Mouse (Mus musculus): ENCODE data around the gene Stx18.
A peak's percentile ranks its signal among the peaks of the same experiment; 100 is the strongest.

Gene Stx18

DNA sequence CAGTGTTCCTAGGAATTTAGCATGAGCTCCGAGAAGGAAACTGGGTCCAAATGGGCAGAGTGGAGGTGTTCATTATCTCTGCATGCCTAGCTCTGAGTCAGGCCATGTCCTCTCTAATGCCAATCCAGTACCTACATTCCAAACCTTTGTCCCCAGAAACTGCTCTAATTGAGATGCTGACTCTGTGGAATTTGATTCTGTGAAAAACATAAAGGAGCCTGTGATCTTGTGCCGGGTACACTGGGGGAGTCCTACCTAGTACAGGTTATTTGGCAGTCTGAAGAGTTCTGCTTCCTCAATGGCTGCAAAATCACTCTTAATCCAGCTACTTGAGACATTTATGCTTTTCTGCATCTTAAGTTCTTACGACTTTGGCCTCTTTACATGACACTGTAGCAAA is 40.0 kb downstream of the Stx18 start:
- DNase-seq (ENCODE audit: low read depth in 2 of 2, low spot score in 2 of 2) = no peak

DNA sequence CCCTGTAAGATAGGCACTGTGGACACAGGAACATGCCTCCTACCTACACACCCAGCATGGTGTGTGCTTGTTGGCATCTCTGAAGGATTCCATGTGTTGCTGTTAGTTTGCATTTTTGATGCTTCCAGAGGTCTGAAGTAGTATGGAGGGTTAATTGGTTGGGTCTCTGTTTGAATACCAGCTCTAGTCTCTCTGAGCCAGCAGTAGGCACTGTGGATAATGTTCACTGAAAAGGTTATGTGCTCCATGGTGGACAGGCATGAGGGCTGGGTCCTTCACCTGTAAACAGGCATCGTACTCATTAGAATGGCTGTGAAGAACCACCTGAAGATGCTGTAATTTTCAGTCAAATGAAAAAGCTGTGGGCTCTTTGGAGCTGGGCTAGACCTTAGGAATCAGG is 41.9 kb downstream of the Stx18 start:
- DNase-seq (ENCODE audit: low read depth in 2 of 2, low spot score in 2 of 2) = no peak

DNA sequence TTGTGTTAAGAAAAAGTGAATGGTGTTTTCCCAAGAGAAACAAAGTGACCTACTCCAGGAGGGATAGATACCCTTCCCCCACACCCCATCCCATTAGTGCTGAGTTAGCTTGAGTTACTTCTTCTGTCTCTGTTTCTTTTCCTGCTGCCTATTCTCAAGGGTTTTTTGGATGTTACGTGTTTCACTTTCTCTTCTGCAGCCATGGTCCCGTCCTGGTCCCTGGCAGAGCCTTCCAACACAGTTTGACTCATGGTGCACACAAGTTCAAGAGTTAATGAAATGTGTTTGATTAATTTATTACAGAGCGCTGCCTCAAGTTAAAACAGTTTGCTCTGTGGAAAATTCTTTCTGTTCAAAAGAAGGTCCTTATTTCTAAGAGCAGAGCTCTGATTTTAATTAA is 44.0 kb downstream of the Stx18 start:
- no peak for DNase-seq (ENCODE audit: low read depth in 2 of 2, low spot score in 2 of 2)

DNA sequence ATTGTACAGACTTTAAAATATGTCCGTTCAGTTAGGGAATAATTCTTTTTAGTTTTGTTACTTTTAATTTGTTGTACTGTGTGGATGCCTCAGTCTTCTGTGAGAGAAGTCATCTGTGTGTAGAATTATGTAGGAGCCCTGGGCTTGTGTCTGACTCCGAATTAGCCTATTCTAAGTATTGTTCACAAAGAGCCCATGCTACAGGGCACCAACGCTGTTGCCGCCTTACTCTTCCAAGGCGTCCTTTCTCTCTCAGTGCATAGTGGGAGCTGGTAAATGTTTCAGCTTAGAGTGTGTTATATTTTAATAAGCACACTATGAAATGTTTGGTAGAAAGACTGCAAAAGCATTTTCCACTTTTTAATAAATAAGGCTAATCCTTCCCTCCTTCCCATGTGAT is 44.8 kb downstream of the Stx18 start:
- no peak for DNase-seq (ENCODE audit: low read depth in 2 of 2, low spot score in 2 of 2)

DNA sequence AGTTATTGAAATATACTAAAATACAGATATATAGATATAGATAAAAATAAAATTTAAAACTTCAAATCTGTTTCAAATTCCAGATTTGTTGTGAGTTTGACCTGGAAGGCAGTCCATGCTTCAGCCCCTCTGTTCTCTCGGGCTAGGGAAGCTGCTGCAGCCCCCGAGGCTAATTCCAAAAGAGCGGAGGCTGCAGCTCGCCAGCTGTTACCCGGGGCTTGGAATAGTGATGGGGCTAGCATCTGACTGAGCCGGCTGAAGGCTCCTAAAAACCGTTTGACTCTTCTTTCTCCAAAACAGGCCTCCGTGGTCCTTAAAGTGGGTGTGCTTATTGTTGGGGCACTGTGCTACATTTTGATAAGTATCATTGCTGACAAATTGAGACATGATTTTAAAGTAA is 46.1 kb downstream of the Stx18 start:
- no peak for DNase-seq (ENCODE audit: low read depth in 2 of 2, low spot score in 2 of 2)

DNA sequence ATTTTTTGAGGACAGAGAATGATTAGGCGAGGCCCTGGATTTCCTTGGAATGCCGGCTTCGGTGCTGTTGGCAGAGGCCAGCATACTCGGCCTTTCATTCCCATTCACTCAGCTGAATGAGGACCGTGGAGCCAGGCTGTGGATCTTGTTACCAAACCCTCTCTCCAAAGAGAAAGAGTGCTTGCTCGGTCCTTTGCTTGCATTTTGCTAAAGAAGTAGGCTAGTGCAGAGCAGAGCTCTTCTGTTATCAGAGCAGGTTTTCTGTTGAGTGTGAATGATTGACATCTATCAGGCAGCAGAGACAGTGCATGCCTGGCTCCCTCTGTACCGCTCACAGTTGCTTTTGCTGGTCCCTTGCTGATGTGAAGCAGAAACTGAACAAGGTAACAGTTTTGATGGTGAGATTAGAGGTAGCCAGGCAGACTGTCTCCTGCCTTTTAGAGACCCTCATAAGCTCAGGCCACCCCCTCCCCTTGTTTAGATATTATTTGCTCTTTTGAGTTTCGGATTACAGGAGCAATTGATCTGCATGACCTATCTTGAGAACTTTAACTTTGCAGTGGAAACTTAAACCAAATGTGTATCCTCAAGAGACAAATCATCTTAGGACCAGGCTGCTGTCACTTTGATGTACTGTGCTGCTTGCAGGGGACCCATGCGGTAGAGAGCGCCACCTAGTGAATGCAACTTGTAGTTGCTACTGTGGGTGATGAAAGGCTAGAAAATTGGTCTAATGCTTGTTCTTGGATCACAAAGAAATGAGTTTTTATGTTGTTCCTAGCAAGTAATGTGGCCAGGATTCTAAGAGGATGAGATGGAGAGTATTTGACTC is 47.2 kb downstream of the Stx18 start:
- DNase-seq (ENCODE audit: low read depth in 2 of 2, low spot score in 2 of 2) = peak; percentile 6 to 14

DNA sequence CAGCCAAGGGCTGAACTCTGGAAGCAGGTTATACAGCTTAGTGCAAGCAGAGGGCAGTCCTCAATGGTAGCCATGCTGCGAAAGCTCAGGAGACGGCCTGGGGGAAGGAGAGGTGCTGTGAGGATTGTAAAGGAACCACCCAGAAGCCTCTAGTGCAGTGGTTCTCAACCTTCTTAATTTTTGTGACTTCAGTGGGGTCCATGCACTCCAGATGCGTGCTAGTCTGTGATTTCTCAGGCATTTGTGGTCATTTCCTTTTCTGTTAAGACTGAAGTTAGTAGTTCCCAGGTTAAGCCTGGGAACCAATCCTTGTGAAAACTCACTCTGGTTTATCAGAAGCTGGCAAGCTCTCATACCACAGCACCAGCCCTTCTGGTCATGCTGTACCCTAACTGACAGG is 51.6 kb downstream of the Stx18 start:
- DNase-seq (ENCODE audit: low read depth in 2 of 2, low spot score in 2 of 2) = no peak

DNA sequence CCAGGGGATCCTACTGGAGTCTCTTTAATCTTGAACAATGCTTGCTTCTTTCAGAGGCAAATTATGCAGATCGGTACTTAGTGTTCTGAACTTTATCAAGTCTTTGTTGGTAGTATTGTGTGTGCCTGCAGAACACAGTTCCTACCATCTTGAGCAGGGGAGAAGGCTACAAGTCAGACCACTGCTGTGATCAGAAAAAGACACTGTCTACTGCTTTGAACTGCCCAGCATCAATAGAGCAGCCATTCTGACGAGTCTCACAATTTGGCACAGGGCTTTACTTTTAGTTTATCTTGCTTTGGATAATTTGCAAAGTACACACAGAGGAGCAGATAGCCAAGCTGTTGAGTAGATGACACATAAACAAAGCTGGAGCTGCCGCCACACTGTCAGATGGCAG is 52.0 kb downstream of the Stx18 start:
- DNase-seq (ENCODE audit: low read depth in 2 of 2, low spot score in 2 of 2) = no peak

DNA sequence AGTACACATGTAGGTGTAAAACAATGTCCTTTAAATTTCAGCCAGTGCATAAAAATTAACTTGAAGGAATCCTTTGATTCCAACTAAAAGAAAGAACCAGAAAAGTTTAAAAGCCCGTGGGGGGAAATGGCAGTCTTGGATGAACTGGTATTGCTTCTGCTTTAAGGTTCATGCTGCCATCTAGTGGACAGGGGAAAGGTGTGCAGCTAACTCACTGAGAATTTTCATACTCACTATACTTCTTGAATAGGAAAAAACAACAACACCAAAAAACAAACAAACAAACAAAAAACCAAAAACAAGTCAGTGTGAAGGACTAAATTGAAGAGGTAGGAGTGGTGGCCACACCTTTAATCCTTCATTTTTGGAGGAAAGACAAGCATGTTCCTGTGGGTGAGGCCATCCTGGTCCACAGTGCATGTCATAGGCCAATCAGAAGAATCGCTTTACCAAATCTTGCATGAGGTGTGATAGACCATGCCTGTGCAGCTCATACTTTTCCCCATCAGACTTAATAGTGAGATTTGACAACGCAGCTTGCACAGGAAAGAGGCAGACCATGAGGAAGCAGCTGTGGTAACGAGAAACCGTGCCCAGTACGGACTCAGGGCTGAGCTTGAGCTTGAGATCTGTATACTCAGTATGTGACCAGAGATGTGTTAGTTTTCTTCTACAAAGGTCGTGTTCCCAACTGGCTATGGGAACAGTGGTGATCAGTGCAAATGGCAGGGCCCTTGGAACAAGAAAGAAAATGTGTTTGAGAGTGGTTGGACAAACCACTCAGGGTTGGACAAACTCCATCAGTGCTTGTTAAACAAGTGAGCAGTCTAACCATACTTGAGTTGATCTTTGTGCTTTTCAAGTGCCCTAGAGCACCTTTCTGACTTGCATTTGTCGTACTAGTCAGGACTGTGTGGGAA is 52.8 kb downstream of the Stx18 start:
- DNase-seq (ENCODE audit: low read depth in 2 of 2, low spot score in 2 of 2) = peak; percentile 9 to 37

DNA sequence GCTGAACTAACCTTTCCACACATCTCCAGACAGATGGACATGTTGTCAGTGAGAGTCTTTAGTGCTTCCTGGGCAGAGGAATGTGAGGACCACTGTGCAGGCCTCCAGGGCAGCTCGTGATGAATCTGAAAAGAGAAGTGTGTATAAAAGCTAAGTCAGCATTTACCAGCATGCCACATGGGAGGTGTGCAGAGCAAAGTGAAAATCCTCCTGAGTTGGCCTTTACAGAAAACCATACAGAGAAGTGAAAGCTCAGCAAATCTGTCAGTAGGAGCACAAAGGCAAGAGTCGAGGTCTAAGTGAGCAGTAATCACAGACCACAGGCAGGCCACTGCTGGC is 53.4 kb downstream of the Stx18 start:
- no peak for DNase-seq (ENCODE audit: low read depth in 2 of 2, low spot score in 2 of 2)

DNA sequence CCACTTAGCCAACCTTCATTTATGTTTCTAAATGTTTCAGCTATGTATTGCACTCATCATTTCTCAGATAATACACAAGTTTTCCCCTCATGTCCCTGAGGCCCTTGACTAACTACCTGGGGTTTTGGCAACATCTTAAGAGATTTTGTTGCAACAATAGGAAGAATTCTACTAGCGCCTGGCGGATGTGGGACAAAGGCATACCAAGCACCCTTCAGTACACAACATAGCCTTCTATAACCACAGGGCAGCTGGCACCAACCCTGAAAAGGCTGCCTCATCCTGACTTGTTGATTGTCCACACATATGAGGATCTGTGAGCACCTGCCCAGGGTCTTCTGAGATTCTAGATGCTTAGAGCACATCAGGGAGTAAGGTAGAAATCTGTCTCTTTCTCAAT is 55.8 kb downstream of the Stx18 start:
- no peak for DNase-seq (ENCODE audit: low read depth in 2 of 2, low spot score in 2 of 2)

DNA sequence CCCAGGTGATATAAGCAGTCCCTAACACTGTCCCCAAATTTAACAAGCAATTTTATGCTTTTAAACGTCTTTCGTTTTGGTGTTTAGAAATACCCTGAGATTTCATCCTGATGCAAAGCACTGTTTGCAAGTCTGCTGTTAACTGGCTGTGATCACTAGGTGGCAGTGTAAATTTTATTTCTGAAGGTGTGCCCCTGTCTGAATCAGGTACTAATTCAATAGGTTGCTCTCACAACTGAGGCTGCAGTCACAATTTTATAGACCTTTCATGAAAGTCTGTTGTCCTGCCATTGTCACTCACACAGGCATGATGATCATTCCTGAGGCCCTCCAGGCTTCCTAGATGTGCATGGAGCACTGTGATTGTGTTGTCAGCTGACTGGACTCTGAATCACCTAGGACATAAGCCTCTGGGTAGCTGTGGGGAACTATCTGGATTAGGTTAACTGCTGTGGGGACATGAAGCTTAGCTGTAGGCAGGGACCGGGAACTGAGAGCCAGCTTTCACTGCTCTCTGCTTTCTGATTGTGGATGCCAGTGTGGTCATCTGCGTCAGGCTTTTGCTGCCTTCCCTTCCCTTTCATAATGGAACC is 59.1 kb downstream of the Stx18 start:
- no peak for DNase-seq (ENCODE audit: low read depth in 2 of 2, low spot score in 2 of 2)

DNA sequence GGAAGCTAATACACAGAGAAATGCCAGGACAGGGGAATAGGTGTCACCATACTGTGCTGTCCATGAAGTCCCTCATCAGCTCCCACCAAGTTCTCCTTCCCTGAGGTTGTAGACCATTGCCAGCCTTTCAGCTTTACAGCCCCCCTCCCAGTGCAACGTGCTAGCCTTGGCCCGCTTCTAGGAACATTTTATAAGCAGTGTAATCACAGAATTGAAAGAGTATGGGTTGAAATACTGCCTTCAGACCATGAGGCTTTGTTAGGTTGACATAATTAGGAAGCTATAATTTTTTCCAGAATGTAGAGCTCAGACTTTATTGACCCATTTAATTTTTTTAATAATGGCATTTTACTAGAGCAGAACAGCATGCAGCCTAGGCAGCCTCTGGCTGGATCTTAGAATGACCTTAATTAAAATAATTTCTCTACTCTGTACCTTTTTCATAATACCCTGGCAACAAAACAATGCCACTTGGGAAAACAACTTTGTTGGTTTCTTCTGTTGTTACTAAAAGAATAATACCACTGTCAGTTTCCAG is 60.7 kb downstream of the Stx18 start:
- no peak for DNase-seq (ENCODE audit: low read depth in 2 of 2, low spot score in 2 of 2)

DNA sequence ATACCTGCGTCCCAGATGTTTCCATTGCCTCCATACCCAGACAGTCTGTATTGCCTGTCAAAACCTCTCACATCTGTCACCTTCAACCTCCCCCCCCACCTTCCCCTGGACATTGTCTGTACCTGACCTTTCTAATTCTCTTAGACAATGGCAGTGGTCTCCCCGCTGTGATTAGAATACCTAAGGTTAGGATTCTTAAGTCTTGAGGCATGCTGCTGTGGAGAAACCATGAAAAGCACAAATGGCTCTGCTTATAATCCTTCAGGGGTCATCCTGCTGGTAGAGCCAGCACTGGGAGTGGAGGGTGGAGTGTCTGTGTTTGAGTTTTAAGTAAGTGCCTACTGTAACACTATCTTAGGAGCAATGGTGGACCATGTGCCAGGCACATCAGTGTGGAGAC is 64.4 kb downstream of the Stx18 start:
- DNase-seq (ENCODE audit: low read depth in 2 of 2, low spot score in 2 of 2) = no peak

DNA sequence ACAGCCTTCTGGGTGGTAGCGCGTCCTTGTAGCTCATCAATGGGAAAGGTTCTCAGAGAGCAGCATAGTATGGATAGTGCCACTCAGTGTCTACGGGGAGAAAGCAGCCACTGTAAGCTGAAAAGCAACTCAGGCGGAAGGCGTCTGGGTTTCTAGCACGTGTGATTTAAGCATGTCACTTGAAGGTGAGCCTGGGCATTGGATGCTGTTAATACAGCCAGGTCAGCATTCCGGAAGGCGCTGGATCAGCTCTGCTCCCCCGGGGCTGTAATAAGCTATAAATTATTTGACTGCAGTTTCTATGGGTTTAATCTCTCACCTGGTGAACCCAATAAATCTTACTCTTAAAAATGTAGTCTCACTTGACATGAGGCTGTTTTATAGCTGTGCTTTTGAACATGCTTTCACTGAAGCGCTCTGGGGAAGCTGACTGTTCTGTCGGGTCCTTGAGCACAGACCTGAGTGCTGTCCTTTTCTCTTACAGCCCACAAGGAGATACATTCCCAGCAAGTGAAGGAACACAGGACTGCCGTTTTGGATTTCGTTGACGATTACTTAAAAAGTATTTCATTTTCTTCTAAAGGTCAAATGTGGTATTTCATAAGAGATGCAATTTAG is 67.6 kb downstream of the Stx18 start:
- no peak for DNase-seq (ENCODE audit: low read depth in 2 of 2, low spot score in 2 of 2)

DNA sequence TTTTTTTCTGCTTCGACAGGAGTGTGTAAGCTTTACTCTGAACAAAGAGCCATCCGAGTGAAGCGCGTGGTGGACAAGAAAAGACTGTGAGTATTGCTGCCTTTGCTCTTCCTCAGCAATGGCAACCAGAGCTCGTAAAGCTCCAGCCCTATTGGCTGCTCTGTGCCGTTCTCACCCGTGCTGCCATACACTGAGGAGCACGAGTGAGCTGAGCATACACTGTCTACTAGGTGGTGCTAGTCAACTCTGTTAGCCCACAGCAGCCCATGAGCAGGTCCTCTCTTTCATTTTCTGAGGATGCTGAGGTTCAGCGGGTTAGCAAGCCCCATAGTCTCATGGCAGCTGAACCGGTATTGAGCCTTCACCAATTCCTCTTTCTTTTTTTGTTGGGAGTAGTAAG is 68.3 kb downstream of the Stx18 start:
- DNase-seq (ENCODE audit: low read depth in 2 of 2, low spot score in 2 of 2) = no peak

DNA sequence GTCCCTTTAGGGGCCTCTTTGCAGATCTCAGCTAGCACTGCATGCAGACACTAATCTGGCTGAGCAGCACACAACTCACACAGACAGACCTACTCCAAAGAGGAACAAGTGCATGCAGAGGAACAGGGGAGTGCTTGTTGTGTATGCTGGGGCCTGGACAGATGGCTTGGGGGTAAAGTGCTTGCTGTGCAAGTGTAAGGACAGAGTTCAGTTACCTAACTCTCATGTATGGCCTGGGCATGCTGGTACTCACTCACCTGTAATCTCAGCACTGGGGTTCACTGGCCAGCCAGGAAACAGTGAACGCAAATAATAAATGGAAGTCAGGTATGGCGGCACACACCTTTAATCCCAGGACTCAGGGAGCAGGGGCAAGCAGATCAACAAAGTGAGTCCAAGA is 76.0 kb downstream of the Stx18 start:
- no peak for DNase-seq (ENCODE audit: low read depth in 2 of 2, low spot score in 2 of 2)

DNA sequence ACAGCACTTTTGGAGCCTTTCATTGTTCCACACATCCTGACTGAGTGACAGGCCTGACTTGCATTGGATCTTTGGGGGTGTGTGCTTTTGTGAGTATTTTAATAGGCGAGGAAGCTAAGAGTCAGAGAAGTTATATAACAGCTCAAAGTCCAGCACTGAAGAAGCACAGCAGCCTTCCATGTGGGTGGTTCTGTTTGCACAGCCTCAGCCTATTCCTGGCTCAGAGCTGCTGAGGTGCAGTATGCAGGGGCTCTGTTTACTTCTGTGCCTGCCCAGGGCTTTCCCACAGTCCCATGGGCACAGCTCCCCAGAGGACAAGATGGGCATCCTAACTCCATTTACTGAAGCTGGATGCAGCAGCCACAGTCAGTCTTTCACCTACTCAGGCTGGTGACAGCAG is 78.5 kb downstream of the Stx18 start:
- no peak for DNase-seq (ENCODE audit: low read depth in 2 of 2, low spot score in 2 of 2)

DNA sequence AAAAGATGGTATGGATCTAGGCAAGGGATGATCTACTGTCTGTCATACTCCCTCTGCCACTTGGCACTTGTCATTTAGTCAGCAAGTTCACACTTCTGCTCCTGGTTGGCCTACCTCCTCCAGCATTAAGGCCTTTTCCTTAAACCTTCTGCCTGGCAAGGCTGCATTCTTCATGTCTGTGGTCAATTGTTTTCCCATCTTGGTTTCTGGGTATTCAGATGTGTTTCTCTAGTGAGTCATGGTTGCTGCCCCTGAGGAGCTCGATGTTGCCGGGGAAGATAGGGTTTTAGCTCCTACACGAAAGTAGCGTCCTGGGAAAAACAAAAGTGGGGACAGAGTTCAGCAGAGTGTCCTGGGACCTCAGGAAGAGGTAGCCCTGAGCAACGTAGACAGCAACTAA is 80.7 kb downstream of the Stx18 start:
- no peak for DNase-seq (ENCODE audit: low read depth in 2 of 2, low spot score in 2 of 2)

DNA sequence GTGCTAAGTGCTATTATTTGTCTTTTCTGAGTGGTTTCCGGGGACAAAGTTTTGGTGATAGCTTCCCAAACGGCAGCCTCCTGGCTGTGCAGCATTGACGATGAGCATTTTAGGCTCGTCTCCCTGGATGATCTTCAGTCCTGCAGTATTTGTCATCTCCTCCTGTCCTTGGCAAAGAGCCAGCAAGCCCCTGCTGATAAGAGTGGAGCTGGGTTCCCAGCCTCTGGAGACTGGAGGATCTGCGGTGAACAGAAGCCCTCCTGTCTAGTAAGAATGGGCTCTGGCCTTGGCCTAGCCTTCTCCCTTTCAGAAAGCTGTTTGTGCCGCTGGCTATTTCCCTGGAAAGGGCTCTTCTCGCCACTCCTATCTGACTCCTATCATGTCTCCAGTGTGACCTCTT is 83.2 kb downstream of the Stx18 start:
- DNase-seq (ENCODE audit: low read depth in 2 of 2, low spot score in 2 of 2) = no peak

DNA sequence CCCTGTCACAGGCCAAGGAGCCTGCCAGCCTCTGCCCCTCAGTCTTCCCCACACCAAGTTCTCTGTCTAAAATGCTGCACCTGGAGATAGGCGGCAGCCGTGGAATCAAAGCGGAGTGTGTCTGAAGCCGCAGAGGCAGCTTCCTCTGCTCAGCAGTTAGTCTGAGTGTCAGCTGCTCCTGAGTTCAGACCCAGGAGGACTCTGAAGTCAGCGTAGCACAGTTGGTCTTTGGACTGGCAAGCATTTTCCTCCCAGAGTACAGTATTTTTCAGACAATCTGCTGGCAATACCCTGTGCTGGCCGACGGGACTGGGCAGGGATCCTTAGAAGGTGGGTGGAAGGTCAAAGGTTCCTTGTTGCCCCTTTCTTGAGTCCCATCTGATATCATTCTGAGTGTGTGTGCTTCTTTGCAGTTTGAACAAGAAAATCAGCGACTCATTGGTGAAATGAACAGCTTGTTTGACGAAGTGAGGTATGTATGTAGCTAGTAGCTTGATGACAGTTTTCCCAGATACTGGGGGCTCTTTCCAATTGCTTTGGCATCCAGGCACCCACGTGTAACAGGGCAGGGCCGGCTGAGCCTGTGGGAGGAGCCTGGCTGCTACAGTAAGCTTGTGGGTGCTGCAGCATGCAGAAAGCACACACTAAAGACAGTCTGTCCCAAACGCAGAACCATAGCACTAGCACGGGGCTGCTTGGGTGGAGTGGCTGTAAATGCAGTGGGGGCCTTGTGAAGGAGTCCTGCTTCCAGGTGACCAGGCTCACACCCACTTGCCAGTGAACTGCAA is 88.2 kb downstream of the Stx18 start:
- DNase-seq (ENCODE audit: low read depth in 2 of 2, low spot score in 2 of 2) = no peak

Data from CD8-positive naive resting alpha-beta T cell, adult 2 months (primary cell).